Mouse (Mus musculus): ENCODE results near the gene Eps8l2.

Eps8l2 gene

GRCm38 (mm10) chr7:141411667-141412066, 73.0 kb downstream of the Eps8l2 start:
- DNase-seq = no peak
